In genomic region chr11:94818946-94819345, GRCm38 (mm10) we compare ENCODE assay signal across 22 mouse cellular contexts. TPM values are rescaled to one million over a fixed set of nuclear protein-coding genes. Genes with fewer than 3 reads are reported as not detected.
A peak's percentile ranks its signal among the peaks of the same experiment; 100 is the strongest.
DNase-seq lines count a peak whose midpoint lies in the region; ATAC-seq and TF ChIP-seq lines count a peak whose summit lies in the region.
"Not testable (repeated sequence)": the region's sequence is repeated elsewhere in the genome, so short reads cannot be mapped to it uniquely, and the experiment has no call there.
"Had no signal": no experiment of that assay in that cellular context is flagged by ENCODE, and none has a peak within 500 bp of the region (broad histone marks: within the 10 kb centered on the region; RNA-seq: fewer than 3 reads in every experiment).

No protein-coding gene starts in this region.

- not testable (repeated sequence) for H3K9me3 ChIP-seq in E14TG2a.4 (ENCODE audit: low read length); embryonic facial prominence, embryonic 11.5 days (replicated peaks; ENCODE audit: control insufficient read depth, low read length); heart, postnatal 0 days (replicated peaks; ENCODE audit: control insufficient read depth, low read length)

- not testable (repeated sequence) for TF ChIP-seq EP300 in heart, postnatal 0 days (IDR thresholded peaks at IDR 0.05; ENCODE audit: low read depth)

- not testable (repeated sequence) for H3K4me1 ChIP-seq in E14TG2a.4 (replicated peaks; ENCODE audit: low read depth, low read length); embryonic facial prominence, embryonic 11.5 days (ENCODE audit: control insufficient read depth, insufficient read depth, low read length); heart, postnatal 0 days (ENCODE audit: control insufficient read depth, insufficient read depth)

- H3K4me3 ChIP-seq in E14TG2a.4 (replicated peaks; ENCODE audit: low read length); embryonic facial prominence, embryonic 11.5 days (ENCODE audit: low read depth, low read length); heart, postnatal 0 days (ENCODE audit: low read depth, low read length): not testable (repeated sequence)

- DNase-seq in brain, embryonic 14.5 days (ENCODE audit: low read depth): peak; percentile 2
- peak; percentile 31 for DNase-seq in embryonic facial prominence, embryonic 11.5 days (ENCODE audit: low spot score)
- DNase-seq in heart, postnatal 0 days (ENCODE audit: low spot score): not testable (repeated sequence)
- peak; percentile 2 to 22 for DNase-seq in layer of hippocampus, adult 18-20 months (ENCODE audit: low spot score in 2 of 2)
- DNase-seq in lung, postnatal 10 days: peak; percentile 13
- DNase-seq in retina, postnatal 1 day: peak; percentile 49

- H3K9ac ChIP-seq in embryonic facial prominence, embryonic 11.5 days (replicated peaks; ENCODE audit: low read length); heart, postnatal 0 days (replicated peaks; ENCODE audit: low read depth, low read length): not testable (repeated sequence)

- H3K4me2 ChIP-seq in embryonic facial prominence, embryonic 11.5 days (ENCODE audit: low read depth, low read length); heart, postnatal 0 days (ENCODE audit: low read depth, low read length): not testable (repeated sequence)

- H3K27me3 ChIP-seq in E14TG2a.4 (ENCODE audit: insufficient read depth, low read length); embryonic facial prominence, embryonic 11.5 days (ENCODE audit: control insufficient read depth, insufficient read depth, low read length); heart, postnatal 0 days (ENCODE audit: control insufficient read depth, insufficient read depth, low read length): not testable (repeated sequence)

- ATAC-seq in embryonic facial prominence, embryonic 11.5 days (replicated peaks; ENCODE audit: insufficient number of reproducible peaks, low FRiP score, low TSS enrichment, low read depth); heart, postnatal 0 days (ENCODE audit: insufficient read depth, low read depth): not testable (repeated sequence)

- peak; percentile 25 for TF ChIP-seq CTCF in E14TG2a.4 (conservative IDR thresholded peaks at IDR 0.05; ENCODE audit: low read length)
- peak; percentile 2; the same call in 1 of the 2 replicates for TF ChIP-seq CTCF in brain, embryonic 14.5 days (IDR thresholded peaks at IDR 0.05; ENCODE audit: borderline replicate concordance, extremely low read depth, insufficient read depth, insufficient read length)
- 0 out of 2 replicates have a peak, but pooled peaks have one; percentile 27 for TF ChIP-seq CTCF in heart, postnatal 0 days (IDR thresholded peaks at IDR 0.05; ENCODE audit: low read depth)

- H3K36me3 ChIP-seq in E14TG2a.4 (ENCODE audit: insufficient read depth, low read length); embryonic facial prominence, embryonic 11.5 days (replicated peaks; ENCODE audit: control insufficient read depth, insufficient read depth, low read depth, low read length); heart, postnatal 0 days (replicated peaks; ENCODE audit: control insufficient read depth, insufficient read depth, low read length): not testable (repeated sequence)

- not testable (repeated sequence) for TF ChIP-seq POLR2A in brain, embryonic 14.5 days (IDR thresholded peaks at IDR 0.05; ENCODE audit: borderline replicate concordance, extremely low read depth, insufficient read depth, insufficient read length, poor library complexity, severe bottlenecking)

- H3K27ac ChIP-seq in embryonic facial prominence, embryonic 11.5 days (replicated peaks; ENCODE audit: low read depth, low read length); heart, postnatal 0 days (ENCODE audit: low read depth): not testable (repeated sequence)

RNA-seq across cellular contexts. Expression of gene Tmem92, which starts 36.4 kb away (rescaled TPM):
- polyA plus RNA-seq in brain, embryonic 14.5 days (2012; rRNA removed): not detected in 2 replicates
- polyA plus RNA-seq in embryonic facial prominence, embryonic 11.5 days (2014; fragmentation: Nextera tagmentation; extraction: Ambion mirVana): not detected in 2 replicates
- total RNA-seq in heart, postnatal 0 days (2014; rRNA removed; ENCODE audit: low replicate concordance): not detected in 2 replicates
- polyA plus RNA-seq in heart, postnatal 0 days (2015; fragmentation: Nextera tagmentation; extraction: Ambion mirVana): not detected in 2 replicates
- not detected for total RNA-seq in layer of hippocampus, adult 18-20 months (2021)
- total RNA-seq: adrenal gland, postnatal 4 days; gastrocnemius, adult 8-10 months; heart, postnatal 36 days; layer of hippocampus, adult 8-10 months had no signal
- polyA plus RNA-seq: cerebellum, adult 2 months; cortical plate, adult 2 months; embryonic facial prominence, embryonic 15.5 days; forebrain, embryonic 10.5 days; heart, embryonic 13.5 days; hindbrain, embryonic 16.5 days; limb, embryonic 15.5 days; liver, embryonic 16.5 days; midbrain, embryonic 11.5 days; neural tube, embryonic 12.5 days; testis, adult 2 months had no signal
